Mouse (Mus musculus) liver, adult 10 weeks (tissue): ENCODE results near the gene Dscaml1. TPM values are rescaled to one million over a fixed set of nuclear protein-coding genes. Genes with fewer than 3 reads are reported as not detected.

Experiments used
- polyA plus RNA-seq: library from polyadenylated mRNA; stranded (reverse); fragments of 350-450 nt; fragmentation: Illumina TruSeq; extraction: RNeasy Lipid Tissue Mini Kit (QIAGEN cat#74804); gene quantifications from one replicate; pipeline ENCODE4 v1.2.3, GENCODE M21; 2014; ENCODE audit warnings: low read depth, low replicate concordance

Gene Dscaml1
- not detected for polyA plus RNA-seq

DNA sequence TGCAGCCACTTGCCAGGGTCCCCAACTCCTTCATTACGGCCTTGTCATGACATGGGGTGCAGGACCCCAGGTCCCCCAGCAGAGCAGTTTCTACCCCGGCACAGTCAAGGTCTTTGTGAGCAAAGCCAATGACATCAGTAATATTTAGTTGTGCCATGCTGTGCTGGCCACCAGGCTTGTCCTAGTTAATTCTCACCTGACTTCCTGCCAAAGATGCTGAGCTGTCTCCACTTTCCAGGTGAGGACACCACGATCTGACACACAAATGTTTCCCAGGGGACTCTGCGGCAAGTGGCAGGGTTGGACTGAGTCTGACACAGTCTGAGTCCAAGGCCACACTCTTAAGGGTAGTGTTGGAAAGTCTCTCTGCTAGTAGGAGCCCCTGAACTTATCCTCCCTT lies at the start of gene Dscaml1:
Gene Dscaml1 (plus strand): TSS at position 173 of the 400 bp plus-strand sequence.

DNA sequence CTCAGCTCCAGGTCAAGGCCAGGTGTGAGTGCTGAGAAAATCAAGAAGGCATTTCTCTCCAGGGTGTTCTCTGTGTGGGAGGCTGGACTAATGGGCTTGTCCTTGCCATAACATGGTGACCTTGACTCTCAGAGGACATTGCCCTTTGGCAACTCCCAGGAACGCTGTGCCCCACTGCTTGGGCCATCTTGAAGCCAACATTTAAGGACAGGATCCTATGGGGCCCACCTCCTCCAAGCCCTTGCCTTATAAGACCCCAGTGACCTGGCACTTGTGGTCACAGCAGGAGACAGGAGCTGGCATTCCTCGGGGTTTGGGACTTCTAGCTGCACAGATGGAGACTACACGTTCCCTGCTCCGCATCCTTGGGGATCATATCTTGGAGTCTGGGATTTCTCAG lies 27.0 kb upstream of the Dscaml1 start, which contains the start of gene Fxyd2:
Gene Fxyd2 (plus strand): TSS at position 236 of the 400 bp plus-strand sequence.

Other genes starting within 250 kb of the Dscaml1 start
- gene BC049352, start 244.6 kb upstream of the Dscaml1 start, polyA plus RNA-seq: not detected
- gene Tmprss4, start 222.5 kb upstream of the Dscaml1 start, polyA plus RNA-seq: not detected
- 0.69 TPM for gene Il10ra, start 157.5 kb upstream of the Dscaml1 start, polyA plus RNA-seq
- not detected for gene Tmprss13, start 107.5 kb upstream of the Dscaml1 start, polyA plus RNA-seq
- gene Fxyd6, start 56.4 kb upstream of the Dscaml1 start, polyA plus RNA-seq: not detected
- not detected for gene Fxyd2, start 27.0 kb upstream of the Dscaml1 start, polyA plus RNA-seq